Mouse (Mus musculus) spleen, postnatal 10 days (tissue): Measurements from ENCODE around the gene Cacng6.

ENCODE experiments used
- DNase-seq, 2 experiments: peaks; one replicate each; pipeline ENCODE4 v3.0.0; 2021 to 2022; ENCODE audit warnings: low spot score in 2 of 2

The Cacng6 gene

DNA sequence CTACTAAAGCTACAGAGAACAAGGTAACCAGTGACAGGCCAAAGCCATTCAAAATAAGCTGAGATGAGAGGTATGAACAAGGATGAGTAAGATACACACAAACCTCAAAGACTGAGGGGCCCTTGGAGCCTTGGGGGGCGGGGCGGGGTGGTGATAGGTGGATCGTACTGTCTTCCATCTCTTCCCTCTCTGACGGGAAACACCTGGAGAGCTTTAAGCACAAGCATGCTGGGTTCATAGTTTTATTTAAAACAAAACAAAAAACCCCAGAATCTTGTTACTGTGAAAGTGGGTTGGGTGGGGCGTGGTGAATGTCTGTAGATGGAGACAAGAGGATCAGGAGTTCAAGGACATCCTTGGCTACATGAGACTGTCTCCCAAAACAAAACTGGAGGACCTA lies 3.5 kb upstream of the Cacng6 start:
- no peak for DNase-seq

DNA sequence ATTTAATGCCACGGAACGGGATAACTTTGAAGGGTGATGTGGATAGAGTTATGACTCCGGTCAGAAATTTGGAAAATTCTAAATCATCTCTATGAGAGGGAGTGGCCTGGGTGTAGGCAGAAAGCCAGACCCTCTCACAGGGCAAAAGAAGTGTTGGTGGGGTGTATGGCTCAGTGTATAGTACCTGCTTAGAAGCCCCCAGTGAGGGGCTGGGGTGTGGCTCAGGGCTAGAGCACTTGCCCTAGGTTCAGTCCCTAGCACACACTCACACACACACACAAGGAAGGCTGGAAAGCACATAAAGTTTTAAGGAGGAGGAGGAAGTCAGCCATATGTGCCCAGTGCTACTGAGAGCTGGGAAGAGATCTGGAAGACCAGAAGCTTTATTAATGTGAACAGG lies 2.7 kb upstream of the Cacng6 start:
- DNase-seq, result no peak

DNA sequence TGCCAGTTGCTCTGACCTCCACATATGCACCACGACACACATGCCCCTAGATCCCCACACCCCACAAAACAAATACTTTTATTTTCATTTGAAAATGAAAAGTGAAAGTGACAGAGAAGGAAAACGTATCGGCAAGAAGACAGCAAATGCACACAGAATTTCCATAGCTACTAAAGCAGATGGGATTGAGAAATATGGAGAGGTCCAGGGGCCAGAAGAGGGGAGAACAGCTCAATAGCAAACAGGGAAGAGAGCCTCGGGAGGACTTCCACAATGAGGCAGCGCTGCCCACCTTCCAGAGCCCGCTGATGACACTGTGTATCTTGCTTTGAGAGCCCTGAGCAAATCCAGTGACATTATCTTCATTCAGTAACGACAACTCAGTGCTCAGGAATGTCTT lies 1.9 kb upstream of the Cacng6 start:
- DNase-seq, result no peak

DNA sequence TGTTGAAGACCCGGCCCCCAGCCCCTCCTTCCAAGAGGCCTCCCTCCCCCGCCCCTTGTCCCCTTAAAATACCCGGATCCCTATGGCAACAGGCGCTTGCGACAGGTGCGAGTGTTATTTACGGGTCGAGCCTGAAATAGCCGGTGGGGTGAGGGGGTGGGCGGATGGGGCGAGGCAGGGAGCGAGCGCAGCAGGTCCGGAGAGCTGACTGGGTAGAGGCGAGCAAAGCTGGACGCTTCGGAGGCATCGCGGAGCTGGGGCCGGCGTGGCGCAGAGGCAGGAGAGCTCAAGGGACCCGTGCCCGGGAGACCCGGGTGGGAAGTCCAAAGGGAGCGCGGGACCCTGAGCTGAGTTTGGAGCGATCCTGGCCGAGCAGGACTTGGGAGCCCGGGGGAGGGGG lies 565 bp upstream of the Cacng6 start:
- DNase-seq, result no peak

DNA sequence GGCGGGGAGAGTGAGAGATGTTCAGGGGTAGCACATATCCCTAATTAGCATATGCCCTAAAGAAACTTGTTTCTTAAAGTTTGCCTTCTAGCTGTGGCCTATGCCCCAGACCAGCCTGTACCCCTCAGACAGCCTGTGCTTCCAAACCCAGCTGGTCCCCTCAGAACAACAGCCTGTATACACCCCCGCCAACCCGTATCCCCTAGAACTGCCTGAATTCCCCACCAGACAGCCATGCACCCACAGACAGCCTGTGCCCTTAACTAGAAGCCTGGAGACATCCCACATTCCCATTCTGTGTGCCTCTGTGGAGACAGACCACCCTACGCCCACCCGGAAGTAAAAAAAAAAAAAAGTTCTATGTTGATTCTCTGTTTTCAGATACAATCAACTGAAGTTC lies 1.1 kb downstream of the Cacng6 start:
- no peak for DNase-seq

DNA sequence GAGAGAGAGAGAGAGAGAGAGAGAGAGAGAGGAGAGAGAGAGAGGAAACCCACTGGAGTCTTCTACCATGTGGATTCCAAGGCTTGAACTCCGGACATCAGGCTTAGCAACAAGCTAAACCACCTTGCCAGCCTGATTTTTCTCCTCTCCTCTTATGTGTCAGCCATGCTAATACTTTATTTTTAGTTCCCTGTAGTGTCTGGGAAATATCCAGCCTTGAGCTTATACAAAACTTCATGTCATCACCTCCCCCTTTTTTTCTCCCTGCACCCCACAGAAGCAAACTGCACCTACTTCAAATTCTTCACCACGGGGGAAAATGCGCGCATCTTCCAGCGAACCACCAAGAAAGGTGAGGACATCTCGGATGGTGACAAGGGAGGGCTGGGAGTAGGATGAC lies 6.2 kb downstream of the Cacng6 start:
- DNase-seq, result no peak

- no peak for DNase-seq
These were observed 8.1 kb downstream of the Cacng6 start for GRCm38 (mm10) chr7:3432066-3432465.

DNA sequence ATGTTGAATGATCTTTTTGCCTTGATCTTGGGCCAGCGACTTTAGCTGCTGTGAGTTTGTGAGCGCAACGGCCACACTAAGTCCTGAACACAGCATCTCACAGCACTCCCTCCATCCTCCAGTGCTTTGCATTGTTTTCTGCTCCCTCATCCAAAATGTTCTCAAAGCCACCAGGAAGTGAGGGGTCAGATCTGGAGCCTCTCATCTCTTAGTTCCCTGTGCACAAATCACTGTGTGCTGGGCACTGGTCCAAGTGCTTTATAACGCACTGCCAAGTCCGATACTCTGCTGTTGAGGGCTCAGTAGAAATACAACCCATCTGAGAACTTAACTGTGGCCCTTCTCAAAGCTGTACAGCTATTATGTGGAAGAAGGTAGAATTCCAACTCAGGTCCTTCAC lies 13.9 kb downstream of the Cacng6 start:
- DNase-seq, result no peak

GRCm38 (mm10) chr7:3439984-3440383 lies 16.0 kb downstream of the Cacng6 start:
- DNase-seq, result no peak

DNA sequence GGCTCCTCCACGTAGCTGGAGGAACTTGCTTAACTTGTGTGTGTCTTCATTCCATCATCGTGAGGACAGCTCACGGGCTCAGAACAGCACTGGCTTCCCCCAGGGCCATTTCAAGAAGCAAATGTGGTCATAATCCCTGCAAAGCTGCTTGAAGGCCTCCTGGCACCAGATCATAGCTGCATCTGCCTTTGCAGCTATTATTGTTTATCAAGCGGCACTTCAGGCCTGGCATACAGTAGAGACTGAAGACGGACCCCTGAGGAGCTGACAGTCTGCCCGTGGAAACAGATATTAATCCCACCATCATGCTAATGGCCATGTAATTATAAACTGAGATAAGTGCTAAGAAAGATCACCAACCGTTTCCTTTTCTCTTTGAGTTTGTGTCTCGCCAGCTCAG lies 16.5 kb downstream of the Cacng6 start:
- DNase-seq, result no peak

DNA sequence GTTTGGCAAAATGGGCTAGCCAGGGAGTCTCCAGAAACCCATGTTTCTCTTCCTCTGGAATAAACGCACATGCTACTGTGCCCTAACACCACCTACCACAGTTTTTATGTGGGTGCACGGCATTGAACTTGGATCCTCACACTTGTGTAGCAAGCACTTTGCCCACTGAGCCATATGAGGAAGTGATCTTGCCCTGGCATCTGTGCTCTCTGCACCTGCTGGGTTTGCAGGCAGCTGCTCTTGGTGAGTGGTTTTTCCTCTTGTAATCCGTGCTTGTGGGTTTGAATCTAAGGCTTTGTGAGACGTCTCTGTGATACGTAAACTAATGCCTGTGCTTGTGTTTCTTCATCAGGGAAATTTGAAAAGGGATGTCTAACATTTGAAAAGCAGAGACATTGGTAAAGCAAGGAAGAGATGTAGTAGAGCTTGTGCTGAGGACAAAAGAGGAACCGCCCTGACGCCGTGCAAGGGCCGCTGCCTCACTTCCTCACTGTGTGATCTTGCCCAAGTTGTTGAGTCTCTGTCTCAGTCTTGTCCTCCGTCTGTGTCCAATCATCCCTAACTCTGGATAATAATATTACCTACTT lies 18.6 kb downstream of the Cacng6 start:
- DNase-seq, result peak; percentile 7 to 58

GRCm38 (mm10) chr7:3444678-3445077 lies 20.7 kb downstream of the Cacng6 start:
- DNase-seq, result no peak

GRCm38 (mm10) chr7:3446584-3446983 lies 22.6 kb downstream of the Cacng6 start:
- DNase-seq, result no peak

GRCm38 (mm10) chr7:3447026-3447425 lies 23.0 kb downstream of the Cacng6 start:
- DNase-seq, result no peak

DNA sequence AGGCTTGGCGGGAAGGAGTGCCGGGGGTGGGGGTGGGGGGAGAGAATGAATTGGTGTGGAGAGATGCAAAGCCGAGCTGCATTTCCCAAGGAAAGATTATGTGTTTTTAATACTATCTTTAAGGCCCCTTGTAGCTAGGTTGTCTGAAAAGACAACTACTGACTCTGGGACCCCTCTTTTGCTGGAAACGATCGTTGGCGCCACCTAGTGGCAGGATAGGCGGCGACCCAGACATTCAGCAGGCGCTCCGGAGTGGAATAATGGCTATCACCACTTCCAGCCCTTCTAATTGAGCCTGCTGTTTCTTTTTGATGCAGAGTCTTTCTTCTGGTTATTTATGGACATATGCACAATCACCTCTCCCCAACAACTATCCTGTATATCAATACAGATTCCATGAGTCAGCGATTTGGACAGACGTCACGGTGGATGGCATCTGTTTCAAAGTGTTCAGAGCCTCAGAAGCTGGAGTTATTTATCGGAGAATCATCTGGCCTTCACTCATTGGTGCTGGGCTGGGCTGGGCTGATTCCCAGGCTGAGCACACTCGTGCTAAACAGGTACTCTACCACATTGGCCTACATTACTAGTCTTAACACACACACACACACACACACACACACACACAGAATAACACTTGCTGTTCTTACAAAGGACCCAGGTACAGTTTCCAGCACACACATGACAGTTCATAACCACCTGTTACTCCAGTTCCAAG lies 24.9 kb downstream of the Cacng6 start:
- DNase-seq, result peak; percentile 48 to 81

DNA sequence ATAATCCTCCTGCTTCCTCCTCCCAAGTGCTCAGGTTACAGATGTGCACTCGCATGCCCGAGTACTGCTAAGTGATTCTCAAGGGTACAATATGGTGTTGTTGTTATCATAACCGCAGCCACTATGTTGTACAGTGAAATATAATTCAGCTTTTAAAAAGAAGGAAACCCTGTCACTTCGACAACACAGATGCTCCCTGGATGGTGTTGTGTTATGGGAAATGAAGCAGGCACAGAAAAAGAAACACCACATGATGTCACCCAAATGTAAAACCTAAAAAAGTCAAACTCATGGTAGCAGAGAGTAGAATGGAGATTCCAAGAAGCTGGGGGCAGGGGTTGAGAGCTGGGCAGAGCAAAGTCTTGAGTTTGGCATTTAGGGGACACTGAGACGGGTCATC lies 26.7 kb downstream of the Cacng6 start:
- DNase-seq, result no peak

DNA sequence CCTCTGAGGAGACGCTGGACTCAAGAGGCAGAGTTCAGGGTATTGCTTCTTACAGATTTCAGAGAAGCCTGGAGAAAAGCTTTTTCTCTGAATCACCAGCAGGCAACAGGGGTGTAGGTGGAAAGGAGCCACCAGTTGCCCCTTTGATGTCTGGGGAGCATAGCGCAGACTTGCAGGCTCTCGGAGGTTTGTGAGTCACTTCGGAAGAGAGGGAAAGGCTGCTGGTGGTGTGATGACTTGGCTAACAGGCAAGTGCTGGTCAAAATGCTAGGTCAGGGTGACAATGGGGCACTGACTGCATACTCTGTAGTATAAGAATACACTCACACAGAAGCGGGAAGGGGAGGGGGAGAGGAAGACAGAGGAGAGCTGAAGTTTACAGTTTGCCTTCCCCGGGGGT lies 27.2 kb downstream of the Cacng6 start:
- DNase-seq, result no peak

DNA sequence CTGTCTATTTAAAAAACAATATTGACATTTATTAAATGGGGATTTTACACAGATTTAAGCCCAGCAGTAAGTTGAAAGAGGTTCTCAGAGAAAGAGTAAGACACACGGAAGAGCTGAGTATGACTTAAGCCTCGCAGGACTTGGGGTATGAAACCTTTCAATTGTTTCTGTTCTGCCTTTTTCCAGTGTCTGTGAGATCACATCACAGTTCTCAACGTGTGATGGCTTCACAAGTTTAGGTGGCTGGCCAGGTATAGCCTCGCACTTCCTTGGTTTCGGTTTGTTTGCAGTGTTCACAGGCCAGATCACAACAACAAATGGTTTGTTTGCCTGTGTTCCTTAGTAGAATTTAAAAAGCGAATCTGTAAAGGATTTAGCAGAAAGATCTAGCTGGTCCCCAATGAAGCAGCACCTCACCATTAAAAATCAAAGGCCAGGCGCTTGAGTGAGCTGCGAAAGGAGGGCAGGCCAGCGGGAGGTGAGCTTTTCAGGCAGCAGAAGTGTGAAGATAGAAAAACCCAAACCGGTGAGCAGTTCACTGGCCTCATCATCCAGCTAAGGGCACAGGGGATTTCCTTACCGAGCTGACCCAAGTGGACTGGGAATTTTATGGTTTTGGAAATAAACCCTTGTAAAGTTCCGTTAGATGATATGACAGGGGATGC lies 29.0 kb downstream of the Cacng6 start:
- no peak for DNase-seq

DNA sequence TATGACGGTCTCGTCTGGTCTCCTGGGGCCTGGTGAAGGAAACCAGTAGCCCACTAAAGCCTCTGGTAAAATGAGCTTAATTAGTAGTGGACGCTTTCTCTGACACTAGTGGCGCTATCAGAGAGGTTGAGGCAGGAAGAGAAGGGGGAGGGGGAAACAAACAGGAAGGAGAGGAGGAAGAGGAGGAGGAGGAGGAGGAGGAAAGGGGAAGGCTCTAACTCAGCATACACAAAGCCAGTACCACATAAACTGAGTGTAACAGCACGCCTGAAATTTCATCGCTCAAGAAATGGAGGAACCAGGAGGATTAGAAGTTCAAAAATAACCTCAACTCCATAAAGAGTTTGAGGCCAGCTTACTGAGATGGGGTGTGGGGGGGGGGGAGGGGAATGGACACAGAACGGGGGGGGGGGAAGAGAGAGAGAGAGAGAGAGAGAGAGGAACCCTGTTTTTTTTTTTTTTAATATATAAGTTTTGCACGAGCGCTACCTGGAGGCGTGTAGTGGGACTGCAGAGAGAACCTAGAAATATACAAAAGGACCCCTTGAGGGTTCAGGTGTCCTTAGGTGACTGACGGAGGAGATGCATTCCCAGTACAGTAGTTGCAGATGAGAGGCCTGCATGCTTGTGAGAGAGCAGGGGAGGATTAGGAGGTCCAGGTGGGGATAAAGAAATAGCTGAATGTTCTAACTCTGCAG lies 29.6 kb downstream of the Cacng6 start:
- no peak for DNase-seq

GRCm38 (mm10) chr7:3457111-3457840 lies 33.3 kb downstream of the Cacng6 start:
- DNase-seq, result no peak

GRCm38 (mm10) chr7:3457841-3458217 lies 33.8 kb downstream of the Cacng6 start:
- DNase-seq, result no peak

- DNase-seq, result no peak
These were observed 36.3 kb downstream of the Cacng6 start for GRCm38 (mm10) chr7:3460261-3460660.
